Mouse (Mus musculus) lung, postnatal 0 days (tissue): ENCODE results near the gene Vmn2r87. TPM values are rescaled to one million over a fixed set of nuclear protein-coding genes. Genes with fewer than 3 reads are reported as not detected.
"Not testable (repeated sequence)": the region's sequence is repeated elsewhere in the genome, so short reads cannot be mapped to it uniquely, and the experiment has no call there.

Experiments used
- ATAC-seq: fragments of 200-750 bp; cut with Nextera tagmentation; 2 replicates; pipeline ENCODE4 v1.8.0; 2017; ENCODE audit warnings: moderate library complexity
- DNase-seq: peaks from one replicate; pipeline ENCODE4 v3.0.0-alpha.2; 2016; ENCODE audit warnings: low spot score
- H3K27ac ChIP-seq: fragments of 300-500 bp; sonication (generic); 2 replicates; pipeline ENCODE4 v1.5.1; 2014; ENCODE audit warnings: antibody characterized with exemption, mild to moderate bottlenecking, low read length, mixed read lengths
- H3K27me3 ChIP-seq: fragments of 300-500 bp; sonication (generic); replicated peaks from 2 replicates; pipeline ENCODE4 v1.6.1; 2014; ENCODE audit warnings: low read length, mixed read lengths; ENCODE audit not compliant: insufficient read depth
- H3K36me3 ChIP-seq: fragments of 300-500 bp; sonication (generic); 2 replicates; pipeline ENCODE4 v1.6.1; 2014; ENCODE audit warnings: low read length, mixed read lengths; ENCODE audit not compliant: insufficient read depth
- H3K4me1 ChIP-seq: fragments of 300-500 bp; sonication (generic); 2 replicates; pipeline ENCODE4 v1.6.1; 2014; ENCODE audit warnings: antibody characterized with exemption, low read depth, low read length, mixed read lengths; ENCODE audit not compliant: insufficient read depth
- H3K4me2 ChIP-seq: fragments of 300-500 bp; sonication (generic); replicated peaks from 2 replicates; pipeline ENCODE4 v1.6.1; 2014; ENCODE audit warnings: low read depth, mild to moderate bottlenecking, low read length, moderate library complexity, mixed read lengths
- H3K4me3 ChIP-seq: fragments of 300-500 bp; sonication (generic); 2 replicates; pipeline ENCODE4 v1.5.1; 2014; ENCODE audit warnings: low read depth, low read length
- H3K9ac ChIP-seq: fragments of 300-500 bp; sonication (generic); replicated peaks from 2 replicates; pipeline ENCODE4 v1.6.1; 2014; ENCODE audit warnings: low read depth, mild to moderate bottlenecking
- H3K9me3 ChIP-seq: fragments of 300-500 bp; sonication (generic); 2 replicates; pipeline ENCODE4 v1.6.1; 2016; ENCODE audit warnings: low read length, mixed read lengths
- CTCF ChIP-seq: IDR thresholded peaks from 2 replicates; pipeline ENCODE4 v1.5.1; 2016; ENCODE audit warnings: antibody characterized with exemption, mild to moderate bottlenecking
- EP300 ChIP-seq: IDR thresholded peaks from 2 replicates; pipeline ENCODE4 v1.6.1; 2016; ENCODE audit warnings: antibody characterized with exemption, mild to moderate bottlenecking, control low read depth
- WGBS: fragments of 180-500 bp; shearing (Covaris S2); extraction: QIAGEN DNeasy Blood & Tissue Kit; methylation state at CpG from one replicate; pipeline ENCODE4 v1.1.7; 2014; 5-methylcytosine and 5-hydroxymethylcytosine counted together
- polyA plus RNA-seq: library from polyadenylated mRNA; unstranded; fragments of >200 nt; fragmentation: Nextera tagmentation; extraction: Ambion mirVana; gene quantifications from 2 replicates; pipeline ENCODE4 v1.2.1, GENCODE M21; 2015

The Vmn2r87 gene
- polyA plus RNA-seq, 1 experiment from 2014 or later: not detected

DNA sequence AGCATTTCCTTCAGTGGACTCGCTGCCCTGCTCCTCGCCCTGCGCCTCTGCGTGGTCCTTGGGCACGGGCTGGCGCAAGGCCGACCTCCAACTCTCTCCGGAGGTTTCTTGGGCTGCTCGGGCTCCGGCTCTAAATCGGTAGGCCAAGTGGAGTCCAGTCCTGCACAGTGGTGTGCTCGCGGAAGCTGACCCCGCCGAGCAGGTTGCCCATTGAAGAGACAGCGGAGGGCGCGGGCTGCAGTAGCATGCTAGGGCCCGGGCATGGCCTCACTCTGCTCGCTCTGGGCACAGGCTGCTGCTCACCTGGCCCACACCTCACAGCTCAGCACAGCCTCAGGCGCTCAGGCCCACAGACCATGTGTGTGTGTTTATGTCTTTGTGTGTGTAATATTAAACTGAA, 52.4 kb downstream of the Vmn2r87 start:
- WGBS: 90% methylated on average over 21 of the region's 21 CpGs

DNA sequence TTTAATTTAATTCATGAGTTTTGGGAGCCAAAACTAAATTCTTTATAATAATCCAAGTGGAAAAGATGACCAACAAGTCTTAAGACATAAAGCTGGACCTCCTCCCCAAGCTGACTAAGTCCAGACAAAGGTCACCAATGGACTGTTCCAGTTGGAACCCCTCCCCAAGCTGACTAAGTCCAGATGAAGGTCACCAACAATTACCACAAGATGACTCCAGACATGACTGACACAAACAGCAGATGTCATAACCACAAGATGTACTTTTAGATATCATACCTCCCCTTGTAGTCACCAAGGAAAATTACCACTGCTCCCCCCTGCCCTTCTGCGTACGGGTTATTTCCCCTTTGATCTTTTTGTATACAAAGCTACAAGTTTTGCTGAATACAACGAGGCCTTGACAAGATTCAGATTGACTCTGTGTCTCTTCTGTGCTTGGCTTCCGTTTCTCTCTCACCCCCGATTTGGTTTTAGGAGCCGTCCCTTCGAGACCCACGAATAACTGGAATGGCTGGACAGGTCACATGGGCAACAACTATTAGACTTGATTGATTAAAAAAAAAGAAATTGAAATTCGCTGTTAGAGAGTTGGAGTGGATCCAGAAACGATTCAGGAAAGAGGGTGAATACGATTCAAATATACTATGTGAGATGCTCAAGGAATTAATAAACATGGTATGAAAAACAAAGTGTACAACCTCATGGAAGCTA, 62.9 kb downstream of the Vmn2r87 start:
- WGBS: 76% methylated on average over 11 of the region's 11 CpGs
- not testable (repeated sequence) for DNase-seq, H3K4me1 ChIP-seq, ATAC-seq, H3K27me3 ChIP-seq, H3K27ac ChIP-seq, H3K36me3 ChIP-seq, H3K4me3 ChIP-seq, H3K9me3 ChIP-seq, H3K4me2 ChIP-seq, H3K9ac ChIP-seq

More for the DNA sequence above, 52.4 kb downstream of the Vmn2r87 start:
- no peak for DNase-seq
- H3K27ac ChIP-seq: no peak overlapping the region
- no peaks in the 10 kb centered on the region for H3K27me3 ChIP-seq
- no peaks in the 10 kb centered on the region for H3K4me1 ChIP-seq
- H3K4me2 ChIP-seq: no peak overlapping the region
- no peak overlapping the region for H3K4me3 ChIP-seq
- H3K9me3 ChIP-seq: no peaks in the 10 kb centered on the region
- H3K36me3 ChIP-seq: no peaks in the 10 kb centered on the region
- ATAC-seq: no peak
- TF ChIP-seq EP300 (no peak), CTCF (no peak)
- H3K9ac ChIP-seq: no peak overlapping the region

DNA sequence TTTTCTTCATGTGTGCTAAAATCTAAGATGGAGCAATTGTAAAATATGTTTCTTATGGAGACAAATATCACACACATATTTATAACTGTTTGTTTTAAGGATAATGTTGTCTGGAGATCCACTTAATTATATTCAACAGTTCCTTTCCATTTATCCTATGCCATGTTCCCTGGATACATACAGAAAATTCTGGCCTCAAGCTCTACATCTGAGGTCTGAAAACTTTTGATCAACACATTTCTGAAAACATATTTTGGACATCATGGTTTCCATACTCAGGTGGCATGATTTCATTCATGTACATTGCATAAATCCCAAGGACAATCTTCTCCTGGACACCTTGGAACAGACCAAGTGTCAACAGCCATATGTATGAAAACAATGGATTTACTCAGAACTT, 67.6 kb downstream of the Vmn2r87 start, which contains the start of gene Vmn2r85:
Vmn2r85 (minus strand) TSS at position 101 of the 400 bp plus-strand sequence.
- not testable (repeated sequence) for H3K27me3 ChIP-seq, H3K9me3 ChIP-seq, DNase-seq, H3K27ac ChIP-seq, H3K4me2 ChIP-seq, H3K36me3 ChIP-seq, ATAC-seq, H3K9ac ChIP-seq, H3K4me1 ChIP-seq, H3K4me3 ChIP-seq

DNA sequence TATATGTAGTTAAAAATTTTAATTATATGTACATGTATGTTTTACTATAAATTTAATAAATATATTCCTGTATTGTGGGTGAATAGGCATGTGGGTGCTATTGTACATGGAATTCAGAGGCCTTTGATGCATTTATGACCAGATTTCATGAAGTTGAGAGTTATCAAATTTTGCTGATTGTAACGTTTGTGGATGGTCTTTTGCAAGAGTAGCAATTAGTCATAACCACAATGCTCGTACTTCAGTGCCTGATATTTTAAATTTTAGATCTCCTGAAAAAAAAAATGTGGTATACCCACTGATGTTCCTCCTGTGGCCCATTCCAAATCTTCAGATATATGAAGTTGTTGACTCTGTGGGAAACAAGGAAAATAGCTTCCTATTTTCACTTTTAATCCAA, 74.8 kb downstream of the Vmn2r87 start:
- not testable (repeated sequence) for H3K9ac ChIP-seq, H3K4me2 ChIP-seq, H3K27me3 ChIP-seq, H3K4me3 ChIP-seq, DNase-seq, H3K4me1 ChIP-seq, H3K36me3 ChIP-seq, H3K9me3 ChIP-seq, H3K27ac ChIP-seq, ATAC-seq
- WGBS: 49% methylated on average over 2 of the region's 2 CpGs

Other genes starting within 250 kb of the Vmn2r87 start
- gene Neurod4, start 217.2 kb downstream of the Vmn2r87 start, polyA plus RNA-seq: not detected in 2 replicates
- 0.35 and 0.68 TPM in 2 replicates for gene Tespa1, start 174.5 kb downstream of the Vmn2r87 start, polyA plus RNA-seq
- not detected in 2 replicates for gene Vmn2r84, start 103.1 kb downstream of the Vmn2r87 start, polyA plus RNA-seq
- not detected in 2 replicates for gene Vmn2r85, start 67.7 kb downstream of the Vmn2r87 start, polyA plus RNA-seq
- gene Vmn2r86, start 41.3 kb downstream of the Vmn2r87 start, polyA plus RNA-seq: not detected in 2 replicates